In genomic region chr9:14386831-14387230, GRCm38 (mm10) we compare ENCODE assay signal across 22 mouse cellular contexts. TPM values are rescaled to one million over a fixed set of nuclear protein-coding genes. Genes with fewer than 3 reads are reported as not detected.
DNase-seq lines count a peak whose midpoint lies in the region; ATAC-seq lines count a peak whose summit lies in the region.
"Had no signal": no experiment of that assay in that cellular context is flagged by ENCODE, and none has a peak within 500 bp of the region (broad histone marks: within the 10 kb centered on the region; RNA-seq: fewer than 3 reads in every experiment).

No protein-coding gene starts in this region.

- H3K4me2 ChIP-seq in liver, embryonic 11.5 days: no peak overlapping the region
- peak overlapping the region; percentile 47 for H3K4me2 ChIP-seq in liver, embryonic 15.5 days
- H3K4me2 ChIP-seq: embryonic facial prominence, embryonic 15.5 days; heart, embryonic 11.5 days; heart, embryonic 15.5 days; hindbrain, embryonic 14.5 days had no signal

- intact Hi-C loops in heart, postnatal 25 days (cut with DNase I): no loop called here
- intact Hi-C loops in left cerebral cortex, postnatal 36 days (cut with DNase I): no loop called here

- H3K36me3 ChIP-seq in liver, embryonic 11.5 days (ENCODE audit: control insufficient read depth, insufficient read depth, low read length): no peaks in the 10 kb centered on the region
- no peaks in the 10 kb centered on the region for H3K36me3 ChIP-seq in liver, embryonic 15.5 days (replicated peaks)
- H3K36me3 ChIP-seq: embryonic facial prominence, embryonic 15.5 days; heart, embryonic 15.5 days; hindbrain, embryonic 10.5 days had no signal

- peak; percentile 42; the same call in 1 of the 2 replicates for ATAC-seq in liver, embryonic 11.5 days (replicated peaks; ENCODE audit: low FRiP score)
- peak; percentile 67 for ATAC-seq in liver, embryonic 15.5 days (ENCODE audit: insufficient read depth)
- ATAC-seq: activated CD4-positive, CD25-positive, alpha-beta regulatory T cell, adult 4 months; forebrain, embryonic 14.5 days; Patski had no signal

- 68% methylated on average over 9 of the region's 9 CpGs for WGBS in liver, embryonic 11.5 days
- 43% methylated on average over 9 of the region's 9 CpGs for WGBS in liver, embryonic 15.5 days (ENCODE audit: insufficient replicate concordance)

- H3K27me3 ChIP-seq in liver, embryonic 11.5 days (replicated peaks; ENCODE audit: control insufficient read depth, insufficient read depth, low read length): no peaks in the 10 kb centered on the region
- no peaks in the 10 kb centered on the region for H3K27me3 ChIP-seq in liver, embryonic 15.5 days
- H3K27me3 ChIP-seq: embryonic facial prominence, embryonic 15.5 days; heart, embryonic 15.5 days; Patski had no signal

- peaks cover 4% of the 10 kb centered on the region for H3K4me1 ChIP-seq in liver, embryonic 11.5 days (replicated peaks; ENCODE audit: control insufficient read depth, insufficient read depth, low read length)
- H3K4me1 ChIP-seq in liver, embryonic 15.5 days (replicated peaks): peaks cover 58% of the 10 kb centered on the region

- H3K27ac ChIP-seq in liver, embryonic 11.5 days (ENCODE audit: low read depth, low read length): no peak overlapping the region
- H3K27ac ChIP-seq in liver, embryonic 15.5 days (replicated peaks): peak overlapping the region; percentile 71
- H3K27ac ChIP-seq: embryonic facial prominence, embryonic 15.5 days; gastrocnemius, adult 2 months; heart, embryonic 15.5 days; hindbrain, embryonic 10.5 days; hindbrain, embryonic 14.5 days had no signal

- no peaks in the 10 kb centered on the region for H3K9me3 ChIP-seq in liver, embryonic 11.5 days (ENCODE audit: control insufficient read depth, low read length)
- no peaks in the 10 kb centered on the region for H3K9me3 ChIP-seq in liver, embryonic 15.5 days (replicated peaks)
- H3K9me3 ChIP-seq: embryonic facial prominence, embryonic 15.5 days; heart, embryonic 15.5 days; hindbrain, embryonic 10.5 days had no signal

- H3K4me3 ChIP-seq in liver, embryonic 11.5 days (ENCODE audit: low read depth, low read length): no peak overlapping the region
- no peak overlapping the region for H3K4me3 ChIP-seq in liver, embryonic 15.5 days (replicated peaks)
- H3K4me3 ChIP-seq: embryonic facial prominence, embryonic 15.5 days; gastrocnemius, adult 2 months; heart, embryonic 15.5 days; hindbrain, embryonic 10.5 days had no signal

- H3K9ac ChIP-seq in liver, embryonic 11.5 days (ENCODE audit: low read depth, low read length): no peak overlapping the region
- H3K9ac ChIP-seq in liver, embryonic 15.5 days: no peak overlapping the region
- H3K9ac ChIP-seq: embryonic facial prominence, embryonic 15.5 days; heart, embryonic 15.5 days; hindbrain, embryonic 14.5 days had no signal

- DNase-seq in heart, adult 11 months: peak; percentile 58
- no peak for DNase-seq in heart, postnatal 25 days (ENCODE audit: low spot score)
- DNase-seq in liver, embryonic 11.5 days (ENCODE audit: low spot score): no peak
- DNase-seq in thymus, postnatal 10 days (ENCODE audit: low spot score in 2 of 2): no peak
- no peak for DNase-seq in spleen, adult 12 weeks (ENCODE audit: low spot score)
- no peak for DNase-seq in left cerebral cortex, postnatal 36 days (ENCODE audit: low spot score in 2 of 2)
- DNase-seq: adrenal gland, postnatal 25 days; cerebellum, adult 2 months; cerebellum, postnatal 10 days; embryo, embryonic 11 days; gastrocnemius, adult 2 months; gastrocnemius, postnatal 25 days; heart, postnatal 14 days had no signal

RNA-seq across cellular contexts. Expression of gene Endod1, which starts 5.5 kb away (rescaled TPM):
- 1 to 10 TPM; 7.6 to 8.5 TPM for total RNA-seq in heart, postnatal 25 days (2021)
- 19.4 and 20.3 TPM in 2 replicates for polyA plus RNA-seq in liver, embryonic 11.5 days (2014; fragmentation: Nextera tagmentation; extraction: Ambion mirVana)
- polyA plus RNA-seq in liver, embryonic 15.5 days (2015; fragmentation: Nextera tagmentation; extraction: Ambion mirVana): 43.3 and 46.5 TPM in 2 replicates
- 10 to 100 TPM; 59.7 to 68.6 TPM for total RNA-seq in left cerebral cortex, postnatal 36 days (2021)

Comparison
In these comparisons a context has a peak if more than half of its experiments do, and no peak if none do; other contexts are left out.
1. RNA of gene Endod1, which starts 5.5 kb away (total RNA-seq): 59.7 to 68.6 TPM in left cerebral cortex, postnatal 36 days; 7.6 to 8.5 TPM in heart, postnatal 25 days; every median in the first group is over 4 times any median in the second.